Mouse (Mus musculus) CH12.LX (cell line): Measurements from ENCODE around the gene Rgs14. TPM values are rescaled to one million over a fixed set of nuclear protein-coding genes. Genes with fewer than 3 reads are reported as not detected.

Experiments
- DNase-seq: peaks from one replicate; pipeline ENCODE4 v3.0.0-alpha.2; 2013; ENCODE audit errors: extremely low read depth
- H3K27ac ChIP-seq: 2 replicates; pipeline ENCODE4 v1.5.1; 2012; ENCODE audit warnings: low read depth, mild to moderate bottlenecking, control low read depth, moderate library complexity; ENCODE audit not compliant: insufficient read depth
- H3K27me3 ChIP-seq: replicated peaks from 2 replicates; pipeline ENCODE3; 2012; ENCODE audit warnings: inconsistent platforms
- H3K36me3 ChIP-seq, 2 experiments: replicated peaks in 1 of 2; 2 replicates each; pipeline versions ENCODE3 to v1.6.1; 2012; ENCODE audit warnings: inconsistent platforms in 1 of 2, low read length in 1 of 2, mild to moderate bottlenecking in 1 of 2, mixed read lengths in 1 of 2, moderate library complexity in 1 of 2; ENCODE audit not compliant: control insufficient read depth in 1 of 2, insufficient read depth in 1 of 2
- H3K4me1 ChIP-seq, 2 experiments: 2 replicates each; pipeline ENCODE4 v1.6.1; 2012; ENCODE audit warnings: inconsistent platforms in 1 of 2, moderate library complexity in 1 of 2; ENCODE audit not compliant: insufficient read depth in 2 of 2, control insufficient read depth in 1 of 2
- H3K4me2 ChIP-seq: 2 replicates; pipeline ENCODE4 v1.6.1; 2012; ENCODE audit warnings: low read depth, mild to moderate bottlenecking, control low read depth; ENCODE audit not compliant: poor library complexity, insufficient read depth, severe bottlenecking
- H3K4me3 ChIP-seq, 3 experiments: fragments of 150-350 bp in 1 of 3; sonication (generic) in 1 of 3; replicated peaks in 1 of 3; 2 replicates each; pipeline versions ENCODE3 to v1.5.1; 2011 to 2012; ENCODE audit warnings: low read depth in 2 of 3, low read length in 2 of 3, mild to moderate bottlenecking in 2 of 3, moderate library complexity in 2 of 3, control low read depth in 1 of 3, improper control_type of control experiment in 1 of 3, inconsistent platforms in 1 of 3, mixed read lengths in 1 of 3; ENCODE audit not compliant: poor library complexity in 1 of 3
- H3K79me2 ChIP-seq: replicated peaks from 2 replicates; pipeline ENCODE4 v1.6.1; 2012; ENCODE audit warnings: mild to moderate bottlenecking, moderate library complexity; ENCODE audit not compliant: control insufficient read depth, poor library complexity, insufficient read depth, severe bottlenecking; ENCODE audit errors: extremely low read depth
- H3K9ac ChIP-seq: 2 replicates; pipeline ENCODE4 v1.6.1; 2012; ENCODE audit warnings: low read depth, mild to moderate bottlenecking, control low read depth, moderate library complexity; ENCODE audit not compliant: insufficient read depth
- H3K9me3 ChIP-seq: replicated peaks from 2 replicates; pipeline ENCODE3; 2012; ENCODE audit warnings: low read length, inconsistent platforms, mixed read lengths
- BHLHE40 ChIP-seq: IDR thresholded peaks from 2 replicates; pipeline ENCODE4 v1.6.1; 2011; ENCODE audit warnings: mild to moderate bottlenecking, low read depth, low read length, improper control_type of control experiment
- CHD1 ChIP-seq: IDR thresholded peaks from 2 replicates; pipeline ENCODE4 v1.6.1; 2012; ENCODE audit warnings: low read depth, low read length, improper control_type of control experiment, inconsistent platforms
- CHD2 ChIP-seq: IDR thresholded peaks from 2 replicates; pipeline ENCODE4 v1.6.1; 2011; ENCODE audit warnings: low read length, improper control_type of control experiment
- CTCF ChIP-seq, 2 experiments: IDR thresholded peaks in 1 of 2; conservative IDR thresholded peaks in 1 of 2; 2 replicates each; pipeline ENCODE4 v1.5.1; 2011 to 2012; ENCODE audit warnings: low read depth in 2 of 2, low read length in 2 of 2, improper control_type of control experiment in 1 of 2, inconsistent platforms in 1 of 2, mild to moderate bottlenecking in 1 of 2, moderate library complexity in 1 of 2
- E2F4 ChIP-seq: IDR thresholded peaks from 2 replicates; pipeline ENCODE4 v1.6.1; 2011; ENCODE audit warnings: low read depth, low read length, improper control_type of control experiment; ENCODE audit not compliant: insufficient replicate concordance
- ELF1 ChIP-seq: IDR thresholded peaks from 2 replicates; pipeline ENCODE4 v1.6.1; 2014; ENCODE audit warnings: low read depth, mild to moderate bottlenecking, inconsistent platforms, low read length, improper control_type of control experiment
- EP300 ChIP-seq: IDR thresholded peaks from 2 replicates; pipeline ENCODE4 v1.6.1; 2011; ENCODE audit warnings: low read length, improper control_type of control experiment
- ETS1 ChIP-seq: conservative IDR thresholded peaks from 2 replicates; pipeline ENCODE4 v1.6.1; 2012; ENCODE audit warnings: low read depth, mild to moderate bottlenecking, inconsistent platforms, low read length, improper control_type of control experiment, moderate library complexity
- GABPA ChIP-seq: IDR thresholded peaks from 2 replicates; pipeline ENCODE4 v1.6.1; 2012; ENCODE audit warnings: low read depth, low read length, improper control_type of control experiment, inconsistent platforms; ENCODE audit not compliant: insufficient replicate concordance
- HCFC1 ChIP-seq: IDR thresholded peaks from 2 replicates; pipeline ENCODE4 v1.6.1; 2012; ENCODE audit warnings: low read depth, mild to moderate bottlenecking, inconsistent platforms, low read length, improper control_type of control experiment
- JUN ChIP-seq: IDR thresholded peaks from 2 replicates; pipeline ENCODE4 v1.6.1; 2011; ENCODE audit warnings: low read depth, mild to moderate bottlenecking, low read length, improper control_type of control experiment, moderate library complexity; ENCODE audit not compliant: insufficient read depth
- JUND ChIP-seq: conservative IDR thresholded peaks from 2 replicates; pipeline ENCODE4 v1.6.1; 2011; ENCODE audit warnings: low read depth, low read length, improper control_type of control experiment
- MAFK ChIP-seq: IDR thresholded peaks from 2 replicates; pipeline ENCODE4 v1.6.1; 2011; ENCODE audit warnings: low read length, improper control_type of control experiment; ENCODE audit not compliant: insufficient replicate concordance
- MAX ChIP-seq: IDR thresholded peaks from 2 replicates; pipeline ENCODE4 v1.6.1; 2011; ENCODE audit warnings: low read length, improper control_type of control experiment
- MAZ ChIP-seq: IDR thresholded peaks from 2 replicates; pipeline ENCODE4 v1.6.1; 2012; ENCODE audit warnings: low read depth, mild to moderate bottlenecking, inconsistent platforms, low read length, improper control_type of control experiment, moderate library complexity
- MEF2A ChIP-seq: IDR thresholded peaks from 2 replicates; pipeline ENCODE4 v1.6.1; 2014; ENCODE audit warnings: low read depth, mild to moderate bottlenecking, inconsistent platforms, low read length, improper control_type of control experiment, borderline replicate concordance
- MXI1 ChIP-seq: IDR thresholded peaks from 2 replicates; pipeline ENCODE4 v1.6.1; 2011; ENCODE audit warnings: mild to moderate bottlenecking, low read depth, low read length, improper control_type of control experiment
- MYC ChIP-seq: IDR thresholded peaks from 2 replicates; pipeline ENCODE4 v1.6.1; 2011; ENCODE audit warnings: low read depth, mild to moderate bottlenecking, improper control_type of control experiment, low read length
- NELFE ChIP-seq: IDR thresholded peaks from 2 replicates; pipeline ENCODE4 v1.6.1; 2011; ENCODE audit warnings: low read depth, low read length, improper control_type of control experiment
- NRF1 ChIP-seq: IDR thresholded peaks from 2 replicates; pipeline ENCODE4 v1.6.1; 2014; ENCODE audit warnings: low read depth, mild to moderate bottlenecking, inconsistent platforms, low read length, improper control_type of control experiment, moderate library complexity
- PAX5 ChIP-seq: IDR thresholded peaks from 2 replicates; pipeline ENCODE4 v1.6.1; 2012; ENCODE audit warnings: low read length, inconsistent platforms, mixed read lengths
- POLR2A ChIP-seq: IDR thresholded peaks from 2 replicates; pipeline ENCODE4 v1.6.1; 2011; ENCODE audit warnings: low read depth, mild to moderate bottlenecking, improper control_type of control experiment, low read length
- SMC3 ChIP-seq: IDR thresholded peaks from 2 replicates; pipeline ENCODE4 v1.6.1; 2011; ENCODE audit warnings: low read depth, low read length, improper control_type of control experiment
- TBP ChIP-seq: conservative IDR thresholded peaks from 2 replicates; pipeline ENCODE4 v1.6.1; 2011; ENCODE audit warnings: low read depth, low read length, improper control_type of control experiment
- TCF12 ChIP-seq: IDR thresholded peaks from 2 replicates; pipeline ENCODE4 v1.6.1; 2014; ENCODE audit warnings: low read depth, mild to moderate bottlenecking, inconsistent platforms, low read length, improper control_type of control experiment
- USF1 ChIP-seq: IDR thresholded peaks from 2 replicates; pipeline ENCODE4 v1.6.1; 2014; ENCODE audit warnings: low read depth, mild to moderate bottlenecking, inconsistent platforms, low read length, improper control_type of control experiment
- USF2 ChIP-seq: conservative IDR thresholded peaks from 2 replicates; pipeline ENCODE4 v1.6.1; 2011; ENCODE audit warnings: low read depth, low read length, improper control_type of control experiment
- ZC3H11A ChIP-seq: IDR thresholded peaks from 2 replicates; pipeline ENCODE4 v1.6.1; 2012; ENCODE audit warnings: low read depth, mild to moderate bottlenecking, inconsistent platforms, low read length, improper control_type of control experiment
- ZKSCAN1 ChIP-seq: IDR thresholded peaks from 2 replicates; pipeline ENCODE4 v1.6.1; 2012; ENCODE audit warnings: low read depth, inconsistent platforms, low read length, improper control_type of control experiment, borderline replicate concordance
- ZNF384 ChIP-seq: IDR thresholded peaks from 2 replicates; pipeline ENCODE4 v1.6.1; 2012; ENCODE audit warnings: low read depth, low read length, improper control_type of control experiment, inconsistent platforms
- dilution Hi-C: fragments of 300-500 bp; cut with MboI; formaldehyde crosslinking; loops from 2 replicates; pipeline ENCODE4 v1.14.3; 2020; ENCODE audit warnings: low sequenced_read_pairs; ENCODE audit not compliant: extremely low pct_unique_long_range_greater_than_20kb, extremely low pct_ligation_motif_present
- in situ Hi-C: fragments of 300-500 bp; cut with MboI; formaldehyde crosslinking; loops from 3 replicates; pipeline ENCODE4 v1.14.3; 2019; ENCODE audit warnings: low sequenced_read_pairs, low pct_ligation_motif_present, low pct_unique_long_range_greater_than_20kb, mixed read lengths
- polyA plus RNA-seq: library from polyadenylated mRNA; unstranded; fragments of >175 nt; gene quantifications from 2 replicates; pipeline ENCODE4 v1.2.1, GENCODE M21; 2012; ENCODE audit warnings: low read depth; ENCODE audit not compliant: insufficient read length
- total RNA-seq, 2 experiments: library from RNA; depleted of rRNA; stranded (reverse); fragments of 300-350 nt in 1 of 2; fragments of >200 nt in 1 of 2; gene quantifications; 2 replicates each; pipeline ENCODE4 v1.2.3; 2012 to 2014

Rgs14 gene
- total and polyA plus RNA-seq, 3 experiments, result 6.3 to 8.0 (median 7.6) TPM

- Histone ChIP-seq H3K4me3 (peak within 1 kb of the TSS; percentile 90 to 99 (median 96)), H3K9ac (peak within 1 kb of the TSS; percentile 83), H3K9me3 (no peaks in the 10 kb centered on the region), H3K4me1 (peaks cover 6 to 53% of the 10 kb centered on the region in 2 experiments; a peak in 3 of 4 replicates), H3K27me3 (no peaks in the 10 kb centered on the region), H3K79me2 (peaks cover 36% of the 10 kb centered on the region), H3K27ac (no peak within 1 kb of the TSS), H3K4me2 (peak within 1 kb of the TSS; percentile 68)
- dilution Hi-C loops, result no loop called here
- in situ Hi-C loops, result no loop called here
- DNase-seq, result no peak
- TF ChIP-seq EP300 (no peak), TBP (no peak), ETS1 (no peak), CHD1 (no peak), ZC3H11A (no peak), GABPA (no peak), MAFK (no peak), MXI1 (no peak), MAX (no peak), MEF2A (no peak), TCF12 (no peak), MYC (no peak), USF2 (no peak), CTCF (conservative IDR thresholded peaks at IDR 0.05 in 1 of 2, IDR thresholded peaks at IDR 0.05 in 1 of 2; ENCODE audit: low read depth in 2 of 2, low read length in 2 of 2) (no peak), USF1 (no peak), HCFC1 (no peak), PAX5 (no peak)
- TF ChIP-seq, all 38 proteins: peak for 0
- H3K36me3 ChIP-seq, result peaks cover 26 to 61% of the 10 kb centered on the region in 2 experiments
These were observed 49.5 kb upstream of the Rgs14 start, which contains the start of gene Prelid1 for GRCm38 (mm10) chr13:55319931-55320533. Gene Prelid1, plus strand, starts transcription at chr13:55320500.

GRCm38 (mm10) chr13:55321434-55322129 lies 48.0 kb upstream of the Rgs14 start, which contains the start of gene Rab24:
Gene Rab24, minus strand, starts transcription at chr13:55321946.
- Histone ChIP-seq H3K4me2 (peak within 1 kb of the TSS; percentile 94), H3K27ac (0 out of 2 replicates have a peak within 1 kb of the TSS, but pooled peaks have one; percentile 5), H3K4me3 (peak within 1 kb of the TSS; percentile 90 to 99 (median 96)), H3K36me3 (peaks cover 36 to 62% of the 10 kb centered on the region in 2 experiments), H3K9ac (peak within 1 kb of the TSS; percentile 96), H3K27me3 (no peaks in the 10 kb centered on the region), H3K9me3 (no peaks in the 10 kb centered on the region), H3K79me2 (peaks cover 36% of the 10 kb centered on the region), H3K4me1 (peaks cover 6 to 53% of the 10 kb centered on the region in 2 experiments; a peak in 3 of 4 replicates)
- in situ Hi-C loops (no loop called here), dilution Hi-C loops (no loop called here)
- DNase-seq, result peak; percentile 82
- no peak for TF ChIP-seq E2F4
- TF ChIP-seq NELFE, result peak; percentile 89
- TF ChIP-seq GABPA, result no peak
- peak; percentile 94 for TF ChIP-seq USF2
- no peak for TF ChIP-seq ZNF384
- TF ChIP-seq MAZ, result no peak
- peak; percentile 96 for TF ChIP-seq USF1
- TF ChIP-seq ELF1, result peak; percentile 78
- 0 out of 2 replicates have a peak, but pooled peaks have one; percentile 11 for TF ChIP-seq MEF2A
- TF ChIP-seq EP300, result no peak
- no peak for TF ChIP-seq MAFK
- no peak for TF ChIP-seq SMC3
- TF ChIP-seq JUN, result no peak
- no peak for TF ChIP-seq PAX5
- TF ChIP-seq CHD2, result no peak
- TF ChIP-seq ZC3H11A, result no peak
- TF ChIP-seq POLR2A, result peak; percentile 86
- 0 out of 2 replicates have a peak, but pooled peaks have one; percentile 27 for TF ChIP-seq NRF1
- TF ChIP-seq MAX, result peak; percentile 96
- peak; percentile 92 for TF ChIP-seq BHLHE40
- no peak for TF ChIP-seq ZKSCAN1
- TF ChIP-seq JUND, result no peak
